ENCODE assay signal across 14 mouse cellular contexts in the genomic region with DNA sequence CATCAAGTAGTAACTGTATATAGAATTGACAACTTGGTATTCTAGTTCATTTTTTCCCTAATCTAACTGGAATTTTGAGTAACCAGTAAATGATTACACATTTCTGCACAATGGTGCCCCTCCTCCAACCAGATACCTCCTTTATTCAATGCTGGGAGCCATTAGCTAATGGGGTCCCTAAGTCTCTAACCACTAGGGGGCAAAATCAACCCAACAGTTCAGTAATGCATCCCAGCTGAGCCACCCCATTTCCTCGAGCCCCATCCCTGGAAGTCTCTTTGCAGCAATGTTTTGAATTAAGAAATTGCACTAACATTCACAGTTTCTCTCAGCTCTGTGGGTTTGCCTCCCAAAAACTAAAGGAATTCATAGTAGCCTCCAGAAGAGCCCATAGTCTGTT.
DNase-seq lines count a peak whose midpoint lies in the region; ATAC-seq and TF ChIP-seq lines count a peak whose summit lies in the region.
"Had no signal": no experiment of that assay in that cellular context is flagged by ENCODE, and none has a peak within 500 bp of the region (broad histone marks: within the 10 kb centered on the region; RNA-seq: fewer than 3 reads in every experiment).

No protein-coding gene starts in this region.

- H3K9ac ChIP-seq in kidney, postnatal 0 days (ENCODE audit: low read depth, low read length): no peak overlapping the region
- no peak overlapping the region for H3K9ac ChIP-seq in midbrain, embryonic 11.5 days (ENCODE audit: low read length)
- H3K9ac ChIP-seq: embryonic facial prominence, embryonic 13.5 days; heart, embryonic 12.5 days; limb, embryonic 15.5 days had no signal

- ATAC-seq in kidney, postnatal 0 days (replicated peaks; ENCODE audit: low FRiP score, low read depth): no peak
- no peak for ATAC-seq in midbrain, embryonic 11.5 days (ENCODE audit: low FRiP score)

- H3K27me3 ChIP-seq in kidney, postnatal 0 days (ENCODE audit: insufficient read depth, low read length): no peaks in the 10 kb centered on the region
- H3K27me3 ChIP-seq in thymus, adult 2 months (ENCODE audit: control insufficient read depth, insufficient read depth, low read length): no peaks in the 10 kb centered on the region
- no peaks in the 10 kb centered on the region for H3K27me3 ChIP-seq in midbrain, embryonic 11.5 days (ENCODE audit: control insufficient read depth, insufficient read depth, low read length)
- H3K27me3 ChIP-seq: embryonic facial prominence, embryonic 13.5 days; heart, embryonic 12.5 days; limb, embryonic 15.5 days; megakaryocyte, embryonic 14.5 days had no signal

- H3K4me1 ChIP-seq in kidney, postnatal 0 days (replicated peaks; ENCODE audit: insufficient read depth, low read length): no peaks in the 10 kb centered on the region
- H3K4me1 ChIP-seq in thymus, adult 2 months (replicated peaks; ENCODE audit: control insufficient read depth, insufficient read depth, low read length): no peaks in the 10 kb centered on the region
- H3K4me1 ChIP-seq in midbrain, embryonic 11.5 days (ENCODE audit: control insufficient read depth, insufficient read depth, low read length): no peaks in the 10 kb centered on the region
- H3K4me1 ChIP-seq: embryonic facial prominence, embryonic 13.5 days; heart, embryonic 12.5 days; limb, embryonic 15.5 days; megakaryocyte, embryonic 14.5 days had no signal

- WGBS in kidney, postnatal 0 days: 29% methylated on average over 1 of the region's 1 CpGs
- WGBS in thymus, adult 2 months: 30% methylated on average over 1 of the region's 1 CpGs
- 43% methylated on average over 1 of the region's 1 CpGs for WGBS in midbrain, embryonic 11.5 days

- H3K4me2 ChIP-seq in kidney, postnatal 0 days (ENCODE audit: low read length): no peak overlapping the region
- H3K4me2 ChIP-seq in midbrain, embryonic 11.5 days: no peak overlapping the region
- H3K4me2 ChIP-seq: embryonic facial prominence, embryonic 13.5 days; heart, embryonic 12.5 days; limb, embryonic 15.5 days had no signal

- no peak for TF ChIP-seq POLR2A in thymus, adult 2 months (IDR thresholded peaks at IDR 0.05; ENCODE audit: control insufficient read depth, extremely low read depth, insufficient read depth, low read length, poor library complexity)

- DNase-seq in kidney, postnatal 0 days (ENCODE audit: low spot score): peak; percentile 5
- DNase-seq in kidney, adult 18-20 months: no peak
- peak; percentile 11 to 15 for DNase-seq in B cell, adult 2 months
- DNase-seq in ES-CJ7 (ENCODE audit: low read depth, low spot score): peak; percentile 40
- peak; percentile 9 for DNase-seq in forelimb bud, embryonic 11.5 days (ENCODE audit: low read depth, low spot score)
- no peak for DNase-seq in thymus, adult 2 months
- no peak for DNase-seq in midbrain, embryonic 11.5 days (ENCODE audit: low spot score, missing footprints)
- DNase-seq: adrenal gland, adult 8-10 months; cerebellum, adult 11 months; kidney, adult 8-10 months had no signal

- no peak overlapping the region for H3K4me3 ChIP-seq in kidney, postnatal 0 days (replicated peaks; ENCODE audit: low read depth, low read length)
- no peak overlapping the region for H3K4me3 ChIP-seq in thymus, adult 2 months (ENCODE audit: control insufficient read depth, insufficient read depth, low read length)
- no peak overlapping the region for H3K4me3 ChIP-seq in midbrain, embryonic 11.5 days (ENCODE audit: low read depth, low read length)
- H3K4me3 ChIP-seq: embryonic facial prominence, embryonic 13.5 days; heart, embryonic 12.5 days; limb, embryonic 15.5 days; megakaryocyte, embryonic 14.5 days had no signal

- H3K36me3 ChIP-seq in kidney, postnatal 0 days (ENCODE audit: insufficient read depth, low read length): no peaks in the 10 kb centered on the region
- no peaks in the 10 kb centered on the region for H3K36me3 ChIP-seq in thymus, adult 2 months (ENCODE audit: control insufficient read depth, insufficient read depth, low read length)
- no peaks in the 10 kb centered on the region for H3K36me3 ChIP-seq in midbrain, embryonic 11.5 days (ENCODE audit: control insufficient read depth, insufficient read depth, low read length)
- H3K36me3 ChIP-seq: embryonic facial prominence, embryonic 13.5 days; heart, embryonic 12.5 days; limb, embryonic 15.5 days had no signal

- peak; percentile 54 for TF ChIP-seq CTCF in kidney, postnatal 0 days (IDR thresholded peaks at IDR 0.05; ENCODE audit: low read depth)
- TF ChIP-seq CTCF in thymus, adult 2 months (IDR thresholded peaks at IDR 0.05; ENCODE audit: borderline replicate concordance, control insufficient read depth, extremely low read depth, insufficient read depth, low read length, poor library complexity): no peak

- no peak overlapping the region for H3K27ac ChIP-seq in kidney, postnatal 0 days
- H3K27ac ChIP-seq in thymus, adult 2 months (ENCODE audit: control insufficient read depth, insufficient read depth, low read length): no peak overlapping the region
- H3K27ac ChIP-seq in midbrain, embryonic 11.5 days (ENCODE audit: low read depth, low read length): no peak overlapping the region
- H3K27ac ChIP-seq: embryonic facial prominence, embryonic 13.5 days; limb, embryonic 15.5 days had no signal

- no peaks in the 10 kb centered on the region for H3K9me3 ChIP-seq in kidney, postnatal 0 days (replicated peaks; ENCODE audit: low read length)
- H3K9me3 ChIP-seq in midbrain, embryonic 11.5 days (ENCODE audit: control insufficient read depth, low read length): no peaks in the 10 kb centered on the region
- H3K9me3 ChIP-seq: limb, embryonic 15.5 days had no signal

Comparison
In these comparisons a context has a peak if more than half of its experiments do, and no peak if none do; other contexts are left out.
1. DNase-seq: peak in kidney, postnatal 0 days (single experiment), B cell, adult 2 months (2 of 2), ES-CJ7 (single experiment) and forelimb bud, embryonic 11.5 days (single experiment); none in kidney, adult 18-20 months (single experiment), thymus, adult 2 months (single experiment) and midbrain, embryonic 11.5 days (single experiment).